Mouse (Mus musculus) embryonic facial prominence, embryonic 10.5 days (tissue): Measurements from ENCODE around the gene Rbms3. TPM values are rescaled to one million over a fixed set of nuclear protein-coding genes. Genes with fewer than 3 reads are reported as not detected.

Experiments used
- DNase-seq: peaks from one replicate; pipeline ENCODE4 v3.0.0-alpha.2; 2017; ENCODE audit warnings: low spot score
- H3K27ac ChIP-seq: fragments of 300-500 bp; sonication (generic); replicated peaks from 2 replicates; pipeline ENCODE4 v1.5.1; 2016; ENCODE audit warnings: mild to moderate bottlenecking
- H3K27me3 ChIP-seq: fragments of 300-500 bp; sonication (generic); replicated peaks from 2 replicates; pipeline ENCODE4 v1.6.1; 2016; ENCODE audit warnings: low read depth, mild to moderate bottlenecking; ENCODE audit not compliant: poor library complexity, severe bottlenecking
- H3K36me3 ChIP-seq: fragments of 300-500 bp; sonication (generic); replicated peaks from 2 replicates; pipeline ENCODE4 v1.6.1; 2016; ENCODE audit warnings: mild to moderate bottlenecking, moderate library complexity
- H3K4me1 ChIP-seq: fragments of 300-500 bp; sonication (generic); 2 replicates; pipeline ENCODE4 v1.6.1; 2016
- H3K4me3 ChIP-seq: fragments of 300-500 bp; sonication (generic); 2 replicates; pipeline ENCODE4 v1.5.1; 2016; ENCODE audit warnings: mild to moderate bottlenecking, moderate library complexity
- H3K9me3 ChIP-seq: fragments of 300-500 bp; sonication (generic); 2 replicates; pipeline ENCODE4 v1.6.1; 2016; ENCODE audit warnings: mild to moderate bottlenecking
- WGBS: fragments of 180-500 bp; shearing (Covaris S2); methylation state at CpG from one replicate; pipeline ENCODE4 v1.1.7; 2016; 5-methylcytosine and 5-hydroxymethylcytosine counted together
- polyA plus RNA-seq: library from polyadenylated mRNA; unstranded; fragments of >200 nt; fragmentation: Nextera tagmentation; extraction: Ambion mirVana; gene quantifications from 2 replicates; pipeline ENCODE4 v1.2.1, GENCODE M21; 2016

Rbms3 gene
- polyA plus RNA-seq, 1 experiment from 2014 or later, result 29.9 TPM

GRCm38 (mm10) chr9:116911781-116912492 is 717.8 kb downstream of the Rbms3 start:
- Histone ChIP-seq H3K27ac (peak overlapping the region; percentile 30; the same call in 1 of the 2 replicates), H3K36me3 (no peaks in the 10 kb centered on the region), H3K4me3 (no peak overlapping the region), H3K4me1 (peaks cover 21% of the 10 kb centered on the region), H3K9me3 (no peaks in the 10 kb centered on the region), H3K27me3 (peaks cover 32% of the 10 kb centered on the region)
- no peak for DNase-seq
- WGBS, result 27% methylated on average over 2 of the region's 2 CpGs

- WGBS, result 80% methylated on average over 4 of the region's 4 CpGs
- H3K9me3 ChIP-seq, result no peaks in the 10 kb centered on the region
- H3K27ac ChIP-seq, result no peak overlapping the region
- H3K27me3 ChIP-seq, result 0 out of 2 replicates have a peak, but pooled peaks cover 8% of the 10 kb centered on the region
- H3K36me3 ChIP-seq, result no peaks in the 10 kb centered on the region
- no peak overlapping the region for H3K4me3 ChIP-seq
- peaks cover 34% of the 10 kb centered on the region for H3K4me1 ChIP-seq
- no peak for DNase-seq
Observed at GRCm38 (mm10) chr9:116909511-116909910, 720.2 kb downstream of the Rbms3 start.

DNA sequence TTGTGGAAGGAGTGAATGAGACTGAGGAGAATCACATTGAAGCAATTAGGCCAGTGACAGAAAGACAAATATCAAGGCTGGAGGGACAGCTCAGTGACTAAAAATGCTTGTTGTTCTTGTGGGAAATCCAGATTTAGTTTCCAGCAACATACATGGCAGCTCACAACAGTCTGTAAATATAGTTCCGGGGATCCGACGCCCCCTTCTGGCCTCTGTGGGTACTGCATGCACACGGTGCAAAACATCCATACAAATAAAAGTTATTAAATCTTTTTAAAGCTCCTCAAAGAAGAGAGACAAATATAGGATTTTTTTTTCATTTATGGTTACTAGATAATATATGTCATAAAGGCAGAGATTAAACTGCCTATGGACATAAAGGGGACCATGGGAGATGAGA is 722.8 kb downstream of the Rbms3 start:
- 61% methylated on average over 4 of the region's 4 CpGs for WGBS
- H3K9me3 ChIP-seq, result no peaks in the 10 kb centered on the region
- H3K4me1 ChIP-seq, result peaks cover 48% of the 10 kb centered on the region
- no peak for DNase-seq
- no peak overlapping the region for H3K4me3 ChIP-seq
- no peaks in the 10 kb centered on the region for H3K27me3 ChIP-seq
- no peak overlapping the region for H3K27ac ChIP-seq
- no peaks in the 10 kb centered on the region for H3K36me3 ChIP-seq

- no peak for DNase-seq
- Histone ChIP-seq H3K9me3 (no peaks in the 10 kb centered on the region), H3K36me3 (no peaks in the 10 kb centered on the region), H3K27me3 (no peaks in the 10 kb centered on the region), H3K4me1 (peaks cover 45% of the 10 kb centered on the region), H3K27ac (no peak overlapping the region), H3K4me3 (no peak overlapping the region)
- WGBS, result 70% methylated on average over 2 of the region's 2 CpGs
Observed at GRCm38 (mm10) chr9:116905646-116906045, 724.1 kb downstream of the Rbms3 start.

DNA sequence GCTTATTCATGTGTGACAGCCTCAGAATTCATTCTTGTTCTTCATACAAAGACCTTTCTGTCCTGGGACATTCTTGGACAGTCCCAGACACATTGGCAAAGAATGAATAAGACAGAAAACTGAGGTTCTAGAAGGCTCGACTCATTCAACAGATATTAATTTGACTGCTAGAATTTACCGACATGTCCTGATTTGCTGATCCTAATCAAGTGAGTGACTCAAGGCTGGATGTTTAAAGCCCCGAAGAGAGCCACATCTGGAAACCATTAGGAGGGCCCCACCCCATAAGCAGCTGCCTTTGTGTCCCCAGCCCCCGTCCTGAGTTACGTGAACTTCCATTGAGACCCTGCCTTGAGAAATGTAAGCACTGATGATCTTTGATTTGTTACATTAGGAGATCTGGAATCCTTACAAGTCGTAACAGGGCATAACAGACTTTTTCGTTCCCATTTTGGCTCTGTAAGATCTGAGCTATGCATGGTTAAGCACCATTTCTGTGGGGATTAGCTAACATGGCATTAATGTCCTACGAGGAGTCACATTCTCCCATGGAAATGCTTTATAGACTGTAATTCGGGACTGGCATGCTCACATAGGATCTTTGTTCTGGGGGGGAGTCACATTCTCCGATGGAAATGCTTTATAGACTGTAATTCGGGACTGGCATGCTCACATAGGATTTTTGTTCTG is 726.3 kb downstream of the Rbms3 start:
- Histone ChIP-seq H3K4me3 (no peak overlapping the region), H3K27ac (peak overlapping the region; percentile 72), H3K27me3 (no peaks in the 10 kb centered on the region), H3K9me3 (no peaks in the 10 kb centered on the region), H3K36me3 (no peaks in the 10 kb centered on the region), H3K4me1 (peaks cover 49% of the 10 kb centered on the region)
- peak; percentile 77 for DNase-seq
- 43% methylated on average over 11 of the region's 11 CpGs for WGBS

DNA sequence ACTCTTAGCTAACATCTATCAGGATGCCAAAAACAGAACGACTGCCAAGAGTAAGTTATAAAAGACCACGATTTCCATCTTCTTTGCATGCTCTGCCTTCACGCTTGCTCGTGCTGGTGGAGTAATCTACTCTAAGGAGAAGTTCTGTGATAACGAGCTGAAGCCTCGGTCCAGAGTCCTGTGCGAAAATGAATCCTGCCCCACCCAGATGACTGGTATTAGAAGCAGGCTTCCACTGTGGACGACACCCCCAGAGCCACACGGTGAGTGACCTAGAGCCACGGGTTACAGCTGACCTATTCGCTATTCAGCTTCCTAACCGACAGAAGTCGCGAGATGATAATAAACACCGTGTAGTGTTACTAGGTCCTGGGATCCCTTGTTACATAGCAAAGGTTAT is 730.3 kb downstream of the Rbms3 start:
- H3K27me3 ChIP-seq, result no peaks in the 10 kb centered on the region
- DNase-seq, result no peak
- no peaks in the 10 kb centered on the region for H3K9me3 ChIP-seq
- H3K4me1 ChIP-seq, result peaks cover 35% of the 10 kb centered on the region
- no peaks in the 10 kb centered on the region for H3K36me3 ChIP-seq
- H3K4me3 ChIP-seq, result no peak overlapping the region
- no peak overlapping the region; the same call in 1 of the 2 replicates for H3K27ac ChIP-seq
- 80% methylated on average over 15 of the region's 15 CpGs for WGBS

- 86% methylated on average over 9 of the region's 9 CpGs for WGBS
- Histone ChIP-seq H3K4me3 (no peak overlapping the region), H3K27ac (no peak overlapping the region)
Observed at GRCm38 (mm10) chr9:116886973-116887680, 742.6 kb downstream of the Rbms3 start.

GRCm38 (mm10) chr9:116885617-116886016 is 744.1 kb downstream of the Rbms3 start:
- Histone ChIP-seq H3K27me3 (no peaks in the 10 kb centered on the region), H3K4me3 (no peak overlapping the region), H3K36me3 (no peaks in the 10 kb centered on the region), H3K4me1 (peaks cover 12% of the 10 kb centered on the region), H3K9me3 (0 out of 2 replicates have a peak, but pooled peaks cover 2% of the 10 kb centered on the region), H3K27ac (no peak overlapping the region)
- no peak for DNase-seq
- 56% methylated on average over 5 of the region's 5 CpGs for WGBS

More at GRCm38 (mm10) chr9:116886973-116887680, 742.6 kb downstream of the Rbms3 start:
- no peak for DNase-seq
- H3K9me3 ChIP-seq, result no peaks in the 10 kb centered on the region
- H3K27me3 ChIP-seq, result no peaks in the 10 kb centered on the region
- no peaks in the 10 kb centered on the region for H3K36me3 ChIP-seq
- peaks cover 12% of the 10 kb centered on the region for H3K4me1 ChIP-seq

DNA sequence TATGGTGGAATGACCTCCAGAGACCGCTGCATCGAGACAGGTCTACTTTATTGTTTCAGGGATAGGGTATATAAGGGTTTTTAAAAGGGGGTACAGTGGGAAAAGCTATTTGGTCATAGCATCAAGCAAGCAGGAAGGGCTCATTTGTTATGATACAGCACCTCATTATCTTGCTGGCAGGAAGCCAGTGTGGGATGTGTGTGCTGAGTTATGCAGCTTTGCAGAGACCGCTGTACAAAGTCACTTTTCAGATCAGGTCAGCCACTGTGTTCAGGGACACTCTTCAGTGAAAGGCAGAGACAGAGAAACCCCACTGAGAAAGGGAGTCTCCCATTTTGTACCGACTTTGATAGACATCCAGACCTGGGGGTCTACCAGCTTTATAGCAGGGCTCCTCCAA is 749.2 kb downstream of the Rbms3 start:
- no peak for DNase-seq
- H3K27ac ChIP-seq, result no peak overlapping the region

DNA sequence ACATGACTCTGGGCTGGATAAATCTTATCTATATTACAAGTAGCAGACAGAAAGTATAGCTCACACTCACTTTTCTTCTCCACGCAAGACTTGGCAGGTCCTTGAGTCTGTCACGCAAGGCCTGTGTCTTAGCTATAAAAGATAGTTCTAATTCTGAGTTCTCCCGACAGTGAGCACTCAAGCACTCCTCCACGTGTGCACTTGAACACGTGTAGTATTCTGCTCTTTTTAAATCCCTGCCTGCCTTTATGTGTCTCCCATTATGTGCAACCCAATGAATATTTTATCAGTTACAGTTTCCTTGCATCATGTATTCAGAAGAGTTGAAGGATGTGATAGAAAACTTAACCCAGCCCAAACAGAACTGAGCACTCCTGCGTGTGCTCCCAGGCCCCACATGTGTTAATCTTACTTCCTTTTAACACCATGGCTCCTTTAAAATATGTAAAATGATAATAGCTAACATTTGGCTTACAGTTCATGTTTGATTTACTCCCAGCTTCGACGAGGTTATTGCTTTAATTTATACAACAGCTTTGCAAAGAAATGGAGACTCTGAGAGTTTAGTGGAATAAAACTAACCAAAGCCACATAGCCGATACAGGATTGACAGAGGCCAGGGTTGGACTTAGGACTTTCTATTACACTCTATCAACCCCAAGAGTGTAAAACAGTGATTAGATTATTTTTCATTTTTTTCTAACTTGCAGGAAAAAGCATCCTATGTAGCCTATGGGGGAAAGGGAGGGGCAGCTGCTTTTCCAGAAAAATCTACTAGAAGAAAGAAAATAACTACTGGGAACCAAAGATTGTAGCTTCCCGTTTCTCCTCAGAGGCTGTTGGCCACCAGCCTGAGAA is 749.9 kb downstream of the Rbms3 start:
- no peak for DNase-seq
- WGBS, result 90% methylated on average over 10 of the region's 10 CpGs
- no peaks in the 10 kb centered on the region for H3K4me1 ChIP-seq
- H3K27me3 ChIP-seq, result no peaks in the 10 kb centered on the region
- no peak overlapping the region for H3K27ac ChIP-seq
- H3K9me3 ChIP-seq, result peaks cover 8% of the 10 kb centered on the region; the same call in 1 of the 2 replicates
- no peak overlapping the region for H3K4me3 ChIP-seq
- no peaks in the 10 kb centered on the region; the same call in 1 of the 2 replicates for H3K36me3 ChIP-seq

More for the DNA sequence above, 749.2 kb downstream of the Rbms3 start:
- Histone ChIP-seq H3K4me1 (0 out of 2 replicates have a peak, but pooled peaks cover 3% of the 10 kb centered on the region), H3K36me3 (no peaks in the 10 kb centered on the region; the same call in 1 of the 2 replicates), H3K9me3 (peaks cover 8% of the 10 kb centered on the region; the same call in 1 of the 2 replicates), H3K4me3 (no peak overlapping the region), H3K27me3 (no peaks in the 10 kb centered on the region)
- 94% methylated on average over 4 of the region's 4 CpGs for WGBS

GRCm38 (mm10) chr9:116876786-116877185 is 752.9 kb downstream of the Rbms3 start:
- 67% methylated on average over 3 of the region's 3 CpGs for WGBS
- Histone ChIP-seq H3K27ac (no peak overlapping the region), H3K4me1 (peaks cover 20% of the 10 kb centered on the region), H3K27me3 (no peaks in the 10 kb centered on the region), H3K4me3 (no peak overlapping the region), H3K36me3 (no peaks in the 10 kb centered on the region; the same call in 1 of the 2 replicates), H3K9me3 (peaks cover 8% of the 10 kb centered on the region; the same call in 1 of the 2 replicates)
- no peak for DNase-seq

DNA sequence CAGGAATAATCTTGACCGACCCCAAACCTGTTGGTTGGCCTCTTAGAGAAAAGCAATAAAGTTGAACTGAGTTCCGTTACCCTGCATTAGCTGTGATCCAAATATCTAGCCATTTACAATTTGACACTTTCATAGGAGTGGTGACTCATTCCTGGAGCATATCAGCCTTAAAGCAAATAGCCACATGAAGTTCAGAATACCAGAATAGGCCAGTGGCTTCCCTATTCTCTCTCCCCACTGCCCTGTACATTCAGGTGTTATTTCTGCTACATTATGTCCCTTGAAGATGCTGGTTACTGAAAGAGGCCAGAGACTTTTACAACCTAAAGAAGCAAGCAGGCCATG is 755.8 kb downstream of the Rbms3 start:
- WGBS, result 26% methylated on average over 2 of the region's 2 CpGs
- Histone ChIP-seq H3K4me3 (no peak overlapping the region), H3K9me3 (peaks cover 2% of the 10 kb centered on the region; the same call in 1 of the 2 replicates), H3K27ac (peak overlapping the region; percentile 69; the same call in 1 of the 2 replicates), H3K27me3 (no peaks in the 10 kb centered on the region), H3K36me3 (peaks cover 4% of the 10 kb centered on the region; the same call in 1 of the 2 replicates), H3K4me1 (peaks cover 20% of the 10 kb centered on the region)
- DNase-seq, result no peak
